Mouse (Mus musculus) midbrain, postnatal 0 days (tissue): ENCODE results near the gene Irf4. TPM values are rescaled to one million over a fixed set of nuclear protein-coding genes. Genes with fewer than 3 reads are reported as not detected.
A peak's percentile ranks its signal among the peaks of the same experiment; 100 is the strongest.

ENCODE experiments used
- ATAC-seq: fragments of 200-750 bp; cut with Nextera tagmentation; 2 replicates; pipeline ENCODE4 v1.8.0; 2017; ENCODE audit warnings: moderate number of reproducible peaks, mild to moderate bottlenecking, moderate TSS enrichment, moderate library complexity; ENCODE audit not compliant: low FRiP score
- DNase-seq: peaks from one replicate; pipeline ENCODE4 v3.0.0-alpha.2; 2015; ENCODE audit warnings: low spot score
- H3K27ac ChIP-seq: fragments of 300-500 bp; sonication (generic); 2 replicates; pipeline ENCODE4 v1.5.1; 2014; ENCODE audit warnings: low read depth, mild to moderate bottlenecking, low read length, mixed read lengths
- H3K27me3 ChIP-seq: fragments of 300-500 bp; sonication (generic); 2 replicates; pipeline ENCODE4 v1.6.1; 2014; ENCODE audit warnings: low read length, control low read depth, mixed read lengths; ENCODE audit not compliant: insufficient read depth
- H3K36me3 ChIP-seq: fragments of 300-500 bp; sonication (generic); 2 replicates; pipeline ENCODE4 v1.6.1; 2014; ENCODE audit warnings: low read length, control low read depth, mixed read lengths; ENCODE audit not compliant: insufficient read depth
- H3K4me1 ChIP-seq: fragments of 300-500 bp; sonication (generic); 2 replicates; pipeline ENCODE4 v1.6.1; 2014; ENCODE audit warnings: mild to moderate bottlenecking, control low read depth, antibody characterized with exemption, low read length, mixed read lengths; ENCODE audit not compliant: insufficient read depth
- H3K4me2 ChIP-seq: fragments of 300-500 bp; sonication (generic); 2 replicates; pipeline ENCODE4 v1.6.1; 2014; ENCODE audit warnings: low read depth, mild to moderate bottlenecking, low read length, mixed read lengths; ENCODE audit not compliant: poor library complexity, severe bottlenecking
- H3K4me3 ChIP-seq: fragments of 300-500 bp; sonication (generic); 2 replicates; pipeline ENCODE4 v1.5.1; 2014; ENCODE audit warnings: low read depth, mild to moderate bottlenecking, low read length, moderate library complexity
- H3K9ac ChIP-seq: fragments of 300-500 bp; sonication (generic); replicated peaks from 2 replicates; pipeline ENCODE4 v1.6.1; 2014; ENCODE audit warnings: mild to moderate bottlenecking, low read length, moderate library complexity, mixed read lengths; ENCODE audit not compliant: poor library complexity, severe bottlenecking
- H3K9me3 ChIP-seq: fragments of 300-500 bp; sonication (generic); 2 replicates; pipeline ENCODE4 v1.6.1; 2016; ENCODE audit warnings: low read length, control low read depth
- CTCF ChIP-seq: IDR thresholded peaks from 2 replicates; pipeline ENCODE4 v1.5.1; 2016; ENCODE audit warnings: antibody characterized with exemption, mild to moderate bottlenecking
- WGBS: fragments of 180-500 bp; shearing (Covaris S2); extraction: QIAGEN DNeasy Blood & Tissue Kit; methylation state at CpG from one replicate; pipeline ENCODE4 v1.1.7; 2014; 5-methylcytosine and 5-hydroxymethylcytosine counted together
- polyA plus RNA-seq: library from polyadenylated mRNA; unstranded; fragments of >200 nt; fragmentation: Nextera tagmentation; extraction: Ambion mirVana; gene quantifications from 2 replicates; pipeline ENCODE4 v1.2.1, GENCODE M21; 2015
- total RNA-seq: library from RNA; depleted of rRNA; stranded (reverse); fragments of >200 nt; gene quantifications from 2 replicates; pipeline ENCODE4 v1.2.3, GENCODE M21; 2014

The Irf4 gene
- total and polyA plus RNA-seq, 2 experiments from 2014 or later: 0.02 to 0.44 TPM

- Histone ChIP-seq H3K4me3 (no peak overlapping the region), H3K27me3 (no peaks in the 10 kb centered on the region), H3K9me3 (no peaks in the 10 kb centered on the region), H3K4me1 (no peaks in the 10 kb centered on the region), H3K4me2 (no peak overlapping the region), H3K27ac (no peak overlapping the region), H3K36me3 (no peaks in the 10 kb centered on the region), H3K9ac (no peak overlapping the region)
- no peak for DNase-seq
- WGBS: 58% methylated on average over 5 of the region's 5 CpGs
- no peak for TF ChIP-seq CTCF
- no peak for ATAC-seq
Measured at GRCm38 (mm10) chr13:30790016-30790415, 41.0 kb downstream of the Irf4 start.

GRCm38 (mm10) chr13:30792308-30792707 lies 43.3 kb downstream of the Irf4 start:
- H3K4me1 ChIP-seq: no peaks in the 10 kb centered on the region
- WGBS: 73% methylated on average over 9 of the region's 9 CpGs
- H3K4me3 ChIP-seq: no peak overlapping the region
- H3K9ac ChIP-seq: no peak overlapping the region
- H3K27ac ChIP-seq: no peak overlapping the region
- no peaks in the 10 kb centered on the region for H3K27me3 ChIP-seq
- TF ChIP-seq CTCF: no peak
- no peaks in the 10 kb centered on the region for H3K36me3 ChIP-seq
- no peak for DNase-seq
- no peak for ATAC-seq
- H3K9me3 ChIP-seq: no peaks in the 10 kb centered on the region
- H3K4me2 ChIP-seq: no peak overlapping the region

GRCm38 (mm10) chr13:30792741-30793140 lies 43.7 kb downstream of the Irf4 start:
- WGBS: 71% methylated on average over 3 of the region's 3 CpGs
- no peak overlapping the region for H3K27ac ChIP-seq
- H3K4me1 ChIP-seq: no peaks in the 10 kb centered on the region
- no peak overlapping the region for H3K4me3 ChIP-seq
- no peaks in the 10 kb centered on the region for H3K36me3 ChIP-seq
- TF ChIP-seq CTCF: no peak
- ATAC-seq (no peak), DNase-seq (peak; percentile 24)
- H3K9ac ChIP-seq: no peak overlapping the region
- H3K4me2 ChIP-seq: no peak overlapping the region
- H3K27me3 ChIP-seq: no peaks in the 10 kb centered on the region
- no peaks in the 10 kb centered on the region for H3K9me3 ChIP-seq

- Histone ChIP-seq H3K4me1 (no peaks in the 10 kb centered on the region), H3K4me3 (no peak overlapping the region), H3K9ac (no peak overlapping the region), H3K27ac (no peak overlapping the region), H3K4me2 (no peak overlapping the region), H3K36me3 (no peaks in the 10 kb centered on the region), H3K9me3 (no peaks in the 10 kb centered on the region), H3K27me3 (no peaks in the 10 kb centered on the region)
- ATAC-seq (no peak), DNase-seq (no peak)
- TF ChIP-seq CTCF: no peak
- WGBS: 92% methylated on average over 4 of the region's 4 CpGs
Measured at GRCm38 (mm10) chr13:30793196-30793595, 44.2 kb downstream of the Irf4 start.

- Histone ChIP-seq H3K4me2 (no peak overlapping the region), H3K9ac (no peak overlapping the region), H3K9me3 (no peaks in the 10 kb centered on the region), H3K27me3 (no peaks in the 10 kb centered on the region), H3K36me3 (no peaks in the 10 kb centered on the region), H3K4me3 (no peak overlapping the region), H3K27ac (no peak overlapping the region), H3K4me1 (no peaks in the 10 kb centered on the region)
- DNase-seq (no peak), ATAC-seq (no peak)
- TF ChIP-seq CTCF: no peak
- 89% methylated on average over 5 of the region's 5 CpGs for WGBS
Measured at GRCm38 (mm10) chr13:30793616-30794015, 44.6 kb downstream of the Irf4 start.

GRCm38 (mm10) chr13:30795960-30796359 lies 46.9 kb downstream of the Irf4 start:
- Histone ChIP-seq H3K27ac (no peak overlapping the region), H3K27me3 (no peaks in the 10 kb centered on the region), H3K4me1 (no peaks in the 10 kb centered on the region), H3K9me3 (no peaks in the 10 kb centered on the region), H3K36me3 (no peaks in the 10 kb centered on the region), H3K4me2 (no peak overlapping the region), H3K4me3 (no peak overlapping the region), H3K9ac (no peak overlapping the region)
- DNase-seq (no peak), ATAC-seq (no peak)
- TF ChIP-seq CTCF: no peak
- 89% methylated on average over 4 of the region's 4 CpGs for WGBS

GRCm38 (mm10) chr13:30801886-30802285 lies 52.9 kb downstream of the Irf4 start:
- no peak for DNase-seq
- H3K27me3 ChIP-seq: no peaks in the 10 kb centered on the region
- no peak for TF ChIP-seq CTCF

More at GRCm38 (mm10) chr13:30801886-30802285, 52.9 kb downstream of the Irf4 start:
- Histone ChIP-seq H3K4me1 (no peaks in the 10 kb centered on the region), H3K36me3 (no peaks in the 10 kb centered on the region), H3K9ac (no peak overlapping the region), H3K9me3 (no peaks in the 10 kb centered on the region), H3K4me2 (no peak overlapping the region), H3K4me3 (no peak overlapping the region), H3K27ac (no peak overlapping the region)
- no peak for ATAC-seq
- WGBS: 65% methylated on average over 4 of the region's 4 CpGs
